8 mouse cellular contexts compared by ENCODE assay signal in genomic region chr3:126011269-126011668, GRCm38 (mm10).
DNase-seq lines count a peak whose midpoint lies in the region; ATAC-seq lines count a peak whose summit lies in the region.

No protein-coding gene starts in this region.

- H3K9me3 ChIP-seq in kidney, embryonic 14.5 days (ENCODE audit: control insufficient read depth, low read length), result no peaks in the 10 kb centered on the region

- no peak overlapping the region for H3K4me2 ChIP-seq in kidney, embryonic 14.5 days (replicated peaks; ENCODE audit: low read depth, low read length)

- no peak overlapping the region for H3K27ac ChIP-seq in kidney, embryonic 14.5 days (ENCODE audit: low read depth, low read length)

- no peak overlapping the region for H3K4me3 ChIP-seq in kidney, embryonic 14.5 days (ENCODE audit: low read length)

- intact Hi-C loops in gastrocnemius, postnatal 36 days (cut with DNase I), result loop anchor here (5.0 kb wide), 1 partner anchor 391 kb away; no protein-coding TSS in a partner anchor

- peak; percentile 8 for DNase-seq in cerebellum, adult 9-10 months
- DNase-seq in cerebellum, adult 11-12 months, result no peak
- peak; percentile 15 for DNase-seq in kidney, postnatal 10 days
- peak; percentile 34 for DNase-seq in ES-CJ7 (ENCODE audit: low read depth, low spot score)
- DNase-seq in fibroblast of lung, adult 2 months (ENCODE audit: low read depth), result peak; percentile 8
- no peak for DNase-seq in gastrocnemius, postnatal 36 days

- H3K36me3 ChIP-seq in kidney, embryonic 14.5 days (ENCODE audit: control insufficient read depth, insufficient read depth, low read length), result no peaks in the 10 kb centered on the region

- H3K27me3 ChIP-seq in kidney, embryonic 14.5 days (ENCODE audit: control insufficient read depth, insufficient read depth, low read length), result no peaks in the 10 kb centered on the region

- no peak for ATAC-seq in kidney, embryonic 14.5 days (ENCODE audit: low FRiP score, low TSS enrichment)
- no peak for ATAC-seq in megakaryocyte progenitor cell, adult 5-6 weeks (replicated peaks; ENCODE audit: poor library complexity)

- H3K4me1 ChIP-seq in kidney, embryonic 14.5 days (ENCODE audit: control insufficient read depth, insufficient read depth, low read length), result no peaks in the 10 kb centered on the region

- no peak overlapping the region for H3K9ac ChIP-seq in kidney, embryonic 14.5 days (ENCODE audit: low read depth, low read length)

Comparison
In these comparisons a context has a peak if more than half of its experiments do, and no peak if none do; other contexts are left out.
1. DNase-seq: peak in cerebellum, adult 9-10 months (single experiment), kidney, postnatal 10 days (single experiment), ES-CJ7 (single experiment) and fibroblast of lung, adult 2 months (single experiment); none in cerebellum, adult 11-12 months (single experiment) and gastrocnemius, postnatal 36 days (0 of 2).